Mouse (Mus musculus): ENCODE data around the gene Frs2. TPM values are rescaled to one million over a fixed set of nuclear protein-coding genes. Genes with fewer than 3 reads are reported as not detected.

Gene Frs2
- polyA plus RNA-seq (2012; rRNA removed), result 9.0 and 9.6 TPM in 2 replicates

GRCm38 (mm10) chr10:117148361-117149003 is at the start of gene Frs2:
Frs2 (minus strand) TSS chr10:117148534.

GRCm38 (mm10) chr10:117063254-117064021 is 84.9 kb downstream of the Frs2 start, which contains the start of gene Cct2:
Cct2 (minus strand) TSS chr10:117063814.

DNA sequence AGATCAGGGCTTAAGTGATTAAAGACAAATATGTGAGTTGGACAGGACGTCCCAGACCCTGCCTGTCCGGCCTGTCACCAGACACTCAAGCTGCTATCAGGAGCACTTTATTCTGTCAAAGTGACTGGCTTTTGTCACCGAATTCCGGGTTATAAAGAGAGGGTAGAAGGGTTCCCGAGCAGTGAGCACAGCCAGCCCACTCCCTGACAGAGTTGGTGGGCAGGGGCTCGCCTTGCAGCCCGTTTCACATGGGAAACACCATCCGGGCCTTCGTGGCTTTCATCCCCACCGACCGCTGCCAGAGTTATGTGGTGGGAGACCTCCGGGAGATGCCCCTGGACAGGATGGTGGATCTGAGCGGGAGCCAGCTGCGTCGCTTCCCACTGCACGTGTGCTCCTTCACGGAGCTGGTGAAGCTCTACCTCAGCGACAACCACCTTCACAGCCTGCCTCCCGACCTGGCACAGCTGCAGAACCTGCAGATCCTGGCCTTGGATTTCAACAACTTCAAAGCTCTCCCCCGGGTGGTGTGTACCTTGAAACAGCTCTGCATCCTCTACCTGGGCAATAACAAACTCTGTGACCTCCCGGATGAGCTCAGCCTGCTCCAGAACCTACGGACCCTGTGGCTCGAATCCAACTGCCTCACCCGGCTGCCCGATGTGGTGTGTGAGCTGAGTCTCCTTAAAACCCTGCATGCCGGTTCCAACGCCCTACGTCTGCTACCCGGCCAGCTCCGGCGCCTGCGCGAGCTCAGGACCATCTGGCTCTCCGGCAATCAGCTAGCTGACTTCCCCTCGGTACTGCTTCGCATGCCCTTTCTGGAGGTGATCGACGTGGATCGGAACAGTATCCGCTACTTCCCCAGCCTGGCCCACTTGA is 102.9 kb downstream of the Frs2 start, which contains the start of gene Lrrc10:
Gene Lrrc10, plus strand, starts transcription at position 167 of the 882 bp plus-strand sequence.

Other genes starting within 250 kb of the Frs2 start
- 5.7 and 6.6 TPM in 2 replicates for gene Rab3ip, start 197.8 kb downstream of the Frs2 start, polyA plus RNA-seq (2012; rRNA removed)
- not detected in 2 replicates for gene Gm10271, start 175.9 kb downstream of the Frs2 start, polyA plus RNA-seq (2012; rRNA removed)
- gene Best3, start 162.2 kb downstream of the Frs2 start, polyA plus RNA-seq (2012; rRNA removed), result 0.06 TPM in 1 of 2 replicates, not detected in the other
- not detected in 2 replicates for gene Lrrc10, start 103.2 kb downstream of the Frs2 start, polyA plus RNA-seq (2012; rRNA removed)
- 134 and 153 TPM in 2 replicates for gene Cct2, start 84.7 kb downstream of the Frs2 start, polyA plus RNA-seq (2012; rRNA removed)
- gene Yeats4, start 76.0 kb upstream of the Frs2 start, polyA plus RNA-seq (2012; rRNA removed), result 40.6 and 41.2 TPM in 2 replicates
- gene 9530003J23Rik, start 90.2 kb upstream of the Frs2 start, polyA plus RNA-seq (2012; rRNA removed), result not detected in 2 replicates
- 73.4 and 103 TPM in 2 replicates for gene Lyz2, start 133.8 kb upstream of the Frs2 start, polyA plus RNA-seq (2012; rRNA removed)
- 0.03 TPM in 2 replicates for gene Lyz1, start 144.3 kb upstream of the Frs2 start, polyA plus RNA-seq (2012; rRNA removed)
- 28.6 and 32.9 TPM in 2 replicates for gene Cpsf6, start 231.5 kb upstream of the Frs2 start, polyA plus RNA-seq (2012; rRNA removed)

Data from liver, embryonic 14 days (tissue).